Mouse (Mus musculus): Measurements from ENCODE around the gene C2cd4b. TPM values are rescaled to one million over a fixed set of nuclear protein-coding genes. Genes with fewer than 3 reads are reported as not detected.

Gene C2cd4b
- total and polyA plus RNA-seq, 2 experiments from 2014 or later: 3.2 to 4.2 TPM

GRCm38 (mm10) chr9:67766948-67767347, 7.7 kb downstream of the C2cd4b start:
- ATAC-seq (ENCODE audit: low FRiP score) (no peak), DNase-seq (ENCODE audit: low spot score) (no peak)
- TF ChIP-seq CTCF (IDR thresholded peaks at IDR 0.05): no peak
- Histone ChIP-seq H3K4me2 (ENCODE audit: low read depth, low read length, poor library complexity, severe bottlenecking) (no peak overlapping the region), H3K9me3 (ENCODE audit: low read length) (no peaks in the 10 kb centered on the region), H3K27me3 (ENCODE audit: insufficient read depth, low read length) (no peaks in the 10 kb centered on the region), H3K36me3 (ENCODE audit: insufficient read depth, low read length) (no peaks in the 10 kb centered on the region), H3K4me1 (ENCODE audit: insufficient read depth, low read length) (no peaks in the 10 kb centered on the region), H3K9ac (replicated peaks; ENCODE audit: low read length, poor library complexity, severe bottlenecking) (no peak overlapping the region), H3K4me3 (ENCODE audit: low read depth, low read length) (no peak overlapping the region), H3K27ac (ENCODE audit: low read depth, low read length) (no peak overlapping the region)
- WGBS: 36% methylated on average over 3 of the region's 3 CpGs

GRCm38 (mm10) chr9:67768843-67769242, 9.6 kb downstream of the C2cd4b start:
- H3K36me3 ChIP-seq (ENCODE audit: insufficient read depth, low read length): no peaks in the 10 kb centered on the region
- ATAC-seq (ENCODE audit: low FRiP score) (no peak), DNase-seq (ENCODE audit: low spot score) (no peak)
- H3K4me2 ChIP-seq (ENCODE audit: low read depth, low read length, poor library complexity, severe bottlenecking): no peak overlapping the region
- H3K4me3 ChIP-seq (ENCODE audit: low read depth, low read length): no peak overlapping the region
- no peak for TF ChIP-seq CTCF (IDR thresholded peaks at IDR 0.05)
- no peak overlapping the region for H3K9ac ChIP-seq (replicated peaks; ENCODE audit: low read length, poor library complexity, severe bottlenecking)
- H3K9me3 ChIP-seq (ENCODE audit: low read length): no peaks in the 10 kb centered on the region
- H3K4me1 ChIP-seq (ENCODE audit: insufficient read depth, low read length): no peaks in the 10 kb centered on the region
- WGBS: 77% methylated on average over 4 of the region's 4 CpGs
- H3K27ac ChIP-seq (ENCODE audit: low read depth, low read length): no peak overlapping the region
- no peaks in the 10 kb centered on the region for H3K27me3 ChIP-seq (ENCODE audit: insufficient read depth, low read length)

- no peaks in the 10 kb centered on the region for H3K27me3 ChIP-seq (ENCODE audit: insufficient read depth, low read length)
- H3K9me3 ChIP-seq (ENCODE audit: low read length): no peaks in the 10 kb centered on the region
- H3K9ac ChIP-seq (replicated peaks; ENCODE audit: low read length, poor library complexity, severe bottlenecking): no peak overlapping the region
- H3K27ac ChIP-seq (ENCODE audit: low read depth, low read length): no peak overlapping the region
- ATAC-seq (ENCODE audit: low FRiP score): no peak
- no peak for TF ChIP-seq CTCF (IDR thresholded peaks at IDR 0.05)
- WGBS: 81% methylated on average over 1 of the region's 1 CpGs
- no peak overlapping the region for H3K4me3 ChIP-seq (ENCODE audit: low read depth, low read length)
- H3K4me2 ChIP-seq (ENCODE audit: low read depth, low read length, poor library complexity, severe bottlenecking): no peak overlapping the region
- no peaks in the 10 kb centered on the region for H3K4me1 ChIP-seq (ENCODE audit: insufficient read depth, low read length)
- no peak for DNase-seq (ENCODE audit: low spot score)
- no peaks in the 10 kb centered on the region for H3K36me3 ChIP-seq (ENCODE audit: insufficient read depth, low read length)
These were observed 10.2 kb downstream of the C2cd4b start for GRCm38 (mm10) chr9:67769401-67769800.

GRCm38 (mm10) chr9:67771293-67771692, 12.1 kb downstream of the C2cd4b start:
- no peak overlapping the region for H3K4me2 ChIP-seq (ENCODE audit: low read depth, low read length, poor library complexity, severe bottlenecking)
- no peaks in the 10 kb centered on the region for H3K9me3 ChIP-seq (ENCODE audit: low read length)
- H3K27me3 ChIP-seq (ENCODE audit: insufficient read depth, low read length): no peaks in the 10 kb centered on the region
- DNase-seq (ENCODE audit: low spot score) (no peak), ATAC-seq (ENCODE audit: low FRiP score) (no peak)
- H3K4me3 ChIP-seq (ENCODE audit: low read depth, low read length): no peak overlapping the region
- TF ChIP-seq CTCF (IDR thresholded peaks at IDR 0.05): no peak
- H3K9ac ChIP-seq (replicated peaks; ENCODE audit: low read length, poor library complexity, severe bottlenecking): no peak overlapping the region
- WGBS: 79% methylated on average over 7 of the region's 7 CpGs
- no peaks in the 10 kb centered on the region for H3K4me1 ChIP-seq (ENCODE audit: insufficient read depth, low read length)
- no peaks in the 10 kb centered on the region for H3K36me3 ChIP-seq (ENCODE audit: insufficient read depth, low read length)
- H3K27ac ChIP-seq (ENCODE audit: low read depth, low read length): no peak overlapping the region

GRCm38 (mm10) chr9:67774201-67774600, 15.0 kb downstream of the C2cd4b start:
- no peak for ATAC-seq (ENCODE audit: low FRiP score)
- no peak for TF ChIP-seq CTCF (IDR thresholded peaks at IDR 0.05)
- H3K4me2 ChIP-seq (ENCODE audit: low read depth, low read length, poor library complexity, severe bottlenecking): no peak overlapping the region
- H3K4me1 ChIP-seq (ENCODE audit: insufficient read depth, low read length): no peaks in the 10 kb centered on the region
- no peak for DNase-seq (ENCODE audit: low spot score)
- H3K36me3 ChIP-seq (ENCODE audit: insufficient read depth, low read length): no peaks in the 10 kb centered on the region
- H3K27me3 ChIP-seq (ENCODE audit: insufficient read depth, low read length): no peaks in the 10 kb centered on the region
- H3K27ac ChIP-seq (ENCODE audit: low read depth, low read length): no peak overlapping the region
- WGBS: 77% methylated on average over 6 of the region's 6 CpGs
- no peak overlapping the region for H3K4me3 ChIP-seq (ENCODE audit: low read depth, low read length)
- H3K9ac ChIP-seq (replicated peaks; ENCODE audit: low read length, poor library complexity, severe bottlenecking): no peak overlapping the region
- H3K9me3 ChIP-seq (ENCODE audit: low read length): no peaks in the 10 kb centered on the region

GRCm38 (mm10) chr9:67778553-67778952, 19.3 kb downstream of the C2cd4b start:
- H3K9me3 ChIP-seq (ENCODE audit: low read length): no peaks in the 10 kb centered on the region
- H3K27ac ChIP-seq (ENCODE audit: low read depth, low read length): no peak overlapping the region
- H3K9ac ChIP-seq (replicated peaks; ENCODE audit: low read length, poor library complexity, severe bottlenecking): no peak overlapping the region
- DNase-seq (ENCODE audit: low spot score) (no peak), ATAC-seq (ENCODE audit: low FRiP score) (no peak)
- H3K4me1 ChIP-seq (ENCODE audit: insufficient read depth, low read length): no peaks in the 10 kb centered on the region
- TF ChIP-seq CTCF (IDR thresholded peaks at IDR 0.05): no peak
- H3K4me2 ChIP-seq (ENCODE audit: low read depth, low read length, poor library complexity, severe bottlenecking): no peak overlapping the region
- H3K27me3 ChIP-seq (ENCODE audit: insufficient read depth, low read length): no peaks in the 10 kb centered on the region
- 43% methylated on average over 8 of the region's 8 CpGs for WGBS
- no peak overlapping the region for H3K4me3 ChIP-seq (ENCODE audit: low read depth, low read length)
- H3K36me3 ChIP-seq (ENCODE audit: insufficient read depth, low read length): no peaks in the 10 kb centered on the region

All from midbrain, postnatal 0 days (tissue).